Mouse (Mus musculus) stomach, postnatal 0 days (tissue): ENCODE results near the gene Gm8439. TPM values are rescaled to one million over a fixed set of nuclear protein-coding genes. Genes with fewer than 3 reads are reported as not detected.
A peak's percentile ranks its signal among the peaks of the same experiment; 100 is the strongest.
"Not testable (repeated sequence)": the region's sequence is repeated elsewhere in the genome, so short reads cannot be mapped to it uniquely, and the experiment has no call there.

Experiments used
- ATAC-seq: fragments of 200-750 bp; cut with Nextera tagmentation; 2 replicates; pipeline ENCODE4 v1.8.0; 2017; ENCODE audit not compliant: low FRiP score, low TSS enrichment
- DNase-seq: peaks from one replicate; pipeline ENCODE4 v3.0.0-alpha.2; 2016; ENCODE audit warnings: low spot score
- H3K27ac ChIP-seq: fragments of 300-500 bp; sonication (generic); replicated peaks from 2 replicates; pipeline ENCODE4 v1.5.1; 2014; ENCODE audit warnings: mild to moderate bottlenecking, control low read depth
- H3K27me3 ChIP-seq: fragments of 300-500 bp; sonication (generic); 2 replicates; pipeline ENCODE4 v1.6.1; 2014; ENCODE audit warnings: low read length; ENCODE audit not compliant: control insufficient read depth, insufficient read depth
- H3K36me3 ChIP-seq: fragments of 300-500 bp; sonication (generic); 2 replicates; pipeline ENCODE4 v1.6.1; 2014; ENCODE audit warnings: low read length, mixed read lengths; ENCODE audit not compliant: control insufficient read depth, insufficient read depth
- H3K4me1 ChIP-seq: fragments of 300-500 bp; sonication (generic); replicated peaks from 2 replicates; pipeline ENCODE4 v1.6.1; 2014; ENCODE audit warnings: antibody characterized with exemption; ENCODE audit not compliant: control insufficient read depth, insufficient read depth
- H3K4me2 ChIP-seq: fragments of 300-500 bp; sonication (generic); replicated peaks from 2 replicates; pipeline ENCODE4 v1.6.1; 2014; ENCODE audit warnings: low read depth, mild to moderate bottlenecking, control low read depth, moderate library complexity
- H3K4me3 ChIP-seq: fragments of 300-500 bp; sonication (generic); 2 replicates; pipeline ENCODE4 v1.5.1; 2014; ENCODE audit warnings: low read depth, low read length, control low read depth
- H3K9ac ChIP-seq: fragments of 300-500 bp; sonication (generic); 2 replicates; pipeline ENCODE4 v1.6.1; 2014; ENCODE audit warnings: mild to moderate bottlenecking, low read length, control low read depth, mixed read lengths
- H3K9me3 ChIP-seq: fragments of 300-500 bp; sonication (generic); 2 replicates; pipeline ENCODE4 v1.6.1; 2016; ENCODE audit warnings: low read length; ENCODE audit not compliant: control insufficient read depth
- CTCF ChIP-seq: IDR thresholded peaks from 2 replicates; pipeline ENCODE4 v1.5.1; 2016; ENCODE audit warnings: antibody characterized with exemption, low read depth, mild to moderate bottlenecking, moderate library complexity
- EP300 ChIP-seq: optimal IDR thresholded peaks from 2 replicates; pipeline ENCODE3; 2016; ENCODE audit warnings: antibody characterized with exemption
- WGBS: fragments of 180-500 bp; shearing (Covaris S2); extraction: QIAGEN DNeasy Blood & Tissue Kit; methylation state at CpG from one replicate; pipeline ENCODE4 v1.1.7; 2014; 5-methylcytosine and 5-hydroxymethylcytosine counted together
- polyA plus RNA-seq: library from polyadenylated mRNA; unstranded; fragments of >200 nt; fragmentation: Nextera tagmentation; extraction: Ambion mirVana; gene quantifications from 2 replicates; pipeline ENCODE4 v1.2.1, GENCODE M21; 2015

Gm8439 gene
- polyA plus RNA-seq, 1 experiment from 2014 or later, result not detected

GRCm38 (mm10) chr4:120586986-120587385 lies 1.6 kb upstream of the Gm8439 start:
- TF ChIP-seq CTCF (no peak), EP300 (no peak)
- WGBS, result 69% methylated on average over 1 of the region's 1 CpGs
- Histone ChIP-seq H3K27ac (no peak overlapping the region), H3K9ac (no peak overlapping the region), H3K27me3 (no peaks in the 10 kb centered on the region), H3K36me3 (no peaks in the 10 kb centered on the region), H3K4me1 (no peaks in the 10 kb centered on the region), H3K4me3 (no peak overlapping the region), H3K9me3 (no peaks in the 10 kb centered on the region), H3K4me2 (no peak overlapping the region)
- ATAC-seq (no peak), DNase-seq (no peak)

GRCm38 (mm10) chr4:120589070-120589469 lies 525 bp downstream of the Gm8439 start:
- Histone ChIP-seq H3K36me3 (no peaks in the 10 kb centered on the region), H3K9ac (no peak overlapping the region), H3K27me3 (no peaks in the 10 kb centered on the region), H3K4me3 (no peak overlapping the region), H3K4me2 (no peak overlapping the region), H3K9me3 (no peaks in the 10 kb centered on the region), H3K27ac (no peak overlapping the region), H3K4me1 (no peaks in the 10 kb centered on the region)
- no peak for TF ChIP-seq CTCF
- no peak for TF ChIP-seq EP300
- DNase-seq, result no peak
- WGBS, result 34% methylated on average over 3 of the region's 3 CpGs
- no peak for ATAC-seq

GRCm38 (mm10) chr4:120589815-120590422 lies 1.4 kb downstream of the Gm8439 start:
- DNase-seq (peak; percentile 80), ATAC-seq (peak; percentile 92)
- 0 out of 2 replicates have a peak overlapping the region, but pooled peaks have one; percentile 23 for H3K4me2 ChIP-seq
- peak; percentile 94 for TF ChIP-seq CTCF
- no peak for TF ChIP-seq EP300
- H3K4me3 ChIP-seq, result no peak overlapping the region
- no peaks in the 10 kb centered on the region for H3K9me3 ChIP-seq
- H3K4me1 ChIP-seq, result no peaks in the 10 kb centered on the region
- WGBS, result 25% methylated on average over 5 of the region's 5 CpGs
- no peak overlapping the region for H3K9ac ChIP-seq
- no peak overlapping the region for H3K27ac ChIP-seq
- no peaks in the 10 kb centered on the region for H3K36me3 ChIP-seq
- no peaks in the 10 kb centered on the region for H3K27me3 ChIP-seq

- Histone ChIP-seq H3K36me3 (no peaks in the 10 kb centered on the region), H3K9me3 (no peaks in the 10 kb centered on the region), H3K27ac (no peak overlapping the region), H3K4me3 (no peak overlapping the region), H3K4me1 (no peaks in the 10 kb centered on the region), H3K27me3 (no peaks in the 10 kb centered on the region), H3K9ac (no peak overlapping the region), H3K4me2 (no peak overlapping the region)
- DNase-seq (no peak), ATAC-seq (no peak)
- WGBS, result 88% methylated on average over 4 of the region's 4 CpGs
- TF ChIP-seq EP300 (no peak), CTCF (no peak)
Measured at GRCm38 (mm10) chr4:120590973-120591372, 2.4 kb downstream of the Gm8439 start.

- not testable (repeated sequence) for DNase-seq, H3K9me3 ChIP-seq, H3K4me1 ChIP-seq, H3K36me3 ChIP-seq, ATAC-seq, H3K9ac ChIP-seq, H3K27me3 ChIP-seq, H3K27ac ChIP-seq, H3K4me3 ChIP-seq, H3K4me2 ChIP-seq
- 82% methylated on average over 1 of the region's 1 CpGs for whole genome bisulfite sequencing
Measured at GRCm38 (mm10) chr4:120596210-120596609, 7.7 kb downstream of the Gm8439 start.

- Histone ChIP-seq H3K27ac (no peak overlapping the region), H3K36me3 (no peaks in the 10 kb centered on the region), H3K9ac (no peak overlapping the region), H3K27me3 (no peaks in the 10 kb centered on the region), H3K4me2 (no peak overlapping the region), H3K9me3 (no peaks in the 10 kb centered on the region), H3K4me3 (no peak overlapping the region), H3K4me1 (no peaks in the 10 kb centered on the region)
- WGBS, result 29% methylated on average over 2 of the region's 2 CpGs
- TF ChIP-seq EP300, result no peak
- no peak for TF ChIP-seq CTCF
- ATAC-seq, result no peak
- DNase-seq, result no peak
Measured at GRCm38 (mm10) chr4:120598922-120599321, 10.4 kb downstream of the Gm8439 start.
